Mouse (Mus musculus): ENCODE data around the gene Ddx42. TPM values are rescaled to one million over a fixed set of nuclear protein-coding genes. Genes with fewer than 3 reads are reported as not detected.
"Not testable (repeated sequence)": the region's sequence is repeated elsewhere in the genome, so short reads cannot be mapped to it uniquely, and the experiment has no call there.

Gene Ddx42
- polyA plus RNA-seq, 1 experiment from 2014 or later, result 26.8 TPM

GRCm38 (mm10) chr11:106191716-106192115, 25.0 kb upstream of the Ddx42 start:
- Histone ChIP-seq H3K9ac (peak overlapping the region; percentile 87; the same call in 1 of the 2 replicates), H3K4me2 (peak overlapping the region; percentile 92), H3K27me3 (no peaks in the 10 kb centered on the region), H3K36me3 (peaks cover 5% of the 10 kb centered on the region; the same call in 1 of the 2 replicates), H3K27ac (peak overlapping the region; percentile 95), H3K4me1 (replicated peaks) (peaks cover 29% of the 10 kb centered on the region), H3K4me3 (replicated peaks) (peak overlapping the region; percentile 78), H3K9me3 (replicated peaks) (no peaks in the 10 kb centered on the region)
- no peak for ATAC-seq (ENCODE audit: low read depth)
- no peak for DNase-seq
- WGBS (ENCODE audit: insufficient replicate concordance), result 81% methylated on average over 3 of the region's 3 CpGs

- Histone ChIP-seq H3K9ac (peak overlapping the region; percentile 87), H3K4me2 (peak overlapping the region; percentile 92), H3K27me3 (no peaks in the 10 kb centered on the region), H3K4me3 (replicated peaks) (peak overlapping the region; percentile 78), H3K4me1 (replicated peaks) (peaks cover 29% of the 10 kb centered on the region), H3K9me3 (replicated peaks) (no peaks in the 10 kb centered on the region), H3K27ac (peak overlapping the region; percentile 95), H3K36me3 (peaks cover 9% of the 10 kb centered on the region)
- 31% methylated on average over 5 of the region's 5 CpGs for WGBS (ENCODE audit: insufficient replicate concordance)
- ATAC-seq (ENCODE audit: low read depth) (no peak), DNase-seq (no peak)
Observed at GRCm38 (mm10) chr11:106192241-106192640, 24.5 kb upstream of the Ddx42 start.

GRCm38 (mm10) chr11:106192657-106193370, 23.9 kb upstream of the Ddx42 start:
- Histone ChIP-seq H3K4me2 (peak overlapping the region; percentile 92), H3K36me3 (peaks cover 15% of the 10 kb centered on the region), H3K27me3 (no peaks in the 10 kb centered on the region), H3K9ac (peak overlapping the region; percentile 87), H3K4me3 (replicated peaks) (peak overlapping the region; percentile 78), H3K4me1 (replicated peaks) (peaks cover 30% of the 10 kb centered on the region), H3K27ac (peak overlapping the region; percentile 95), H3K9me3 (replicated peaks) (no peaks in the 10 kb centered on the region)
- ATAC-seq (ENCODE audit: low read depth) (peak; percentile 47), DNase-seq (peak; percentile 15)
- 4% methylated on average over 19 of the region's 19 CpGs for WGBS (ENCODE audit: insufficient replicate concordance)

- Histone ChIP-seq H3K27me3 (no peaks in the 10 kb centered on the region), H3K36me3 (peaks cover 22% of the 10 kb centered on the region), H3K9ac (peak overlapping the region; percentile 87), H3K4me1 (replicated peaks) (peaks cover 37% of the 10 kb centered on the region), H3K9me3 (replicated peaks) (no peaks in the 10 kb centered on the region), H3K4me3 (replicated peaks) (peak overlapping the region; percentile 78), H3K27ac (peak overlapping the region; percentile 95), H3K4me2 (peak overlapping the region; percentile 92)
- WGBS (ENCODE audit: insufficient replicate concordance), result under 1% methylated on average over 44 of the region's 44 CpGs
- DNase-seq (peak; percentile 97), ATAC-seq (ENCODE audit: low read depth) (peak; percentile 97)
Observed at GRCm38 (mm10) chr11:106193371-106194154, 23.2 kb upstream of the Ddx42 start.

GRCm38 (mm10) chr11:106194155-106194541, 22.6 kb upstream of the Ddx42 start:
- Histone ChIP-seq H3K27me3 (no peaks in the 10 kb centered on the region), H3K36me3 (peaks cover 27% of the 10 kb centered on the region), H3K9ac (peak overlapping the region; percentile 76), H3K4me3 (replicated peaks) (peak overlapping the region; percentile 78), H3K4me1 (replicated peaks) (peaks cover 42% of the 10 kb centered on the region), H3K4me2 (peak overlapping the region; percentile 77), H3K27ac (peak overlapping the region; percentile 80), H3K9me3 (replicated peaks) (no peaks in the 10 kb centered on the region)
- WGBS (ENCODE audit: insufficient replicate concordance), result 33% methylated on average over 3 of the region's 3 CpGs
- ATAC-seq (ENCODE audit: low read depth) (no peak), DNase-seq (no peak)

- Histone ChIP-seq H3K27ac (no peak overlapping the region), H3K4me2 (no peak overlapping the region), H3K9ac (0 out of 2 replicates have a peak overlapping the region, but pooled peaks have one; percentile 9), H3K27me3 (no peaks in the 10 kb centered on the region), H3K4me3 (replicated peaks) (no peak overlapping the region), H3K36me3 (peaks cover 30% of the 10 kb centered on the region), H3K4me1 (replicated peaks) (peaks cover 42% of the 10 kb centered on the region), H3K9me3 (replicated peaks) (no peaks in the 10 kb centered on the region)
- DNase-seq, result no peak
- 90% methylated on average over 7 of the region's 7 CpGs for WGBS (ENCODE audit: insufficient replicate concordance)
- no peak for ATAC-seq (ENCODE audit: low read depth)
Observed at GRCm38 (mm10) chr11:106194891-106195290, 21.8 kb upstream of the Ddx42 start.

GRCm38 (mm10) chr11:106195341-106195740, 21.4 kb upstream of the Ddx42 start:
- no peaks in the 10 kb centered on the region for H3K9me3 ChIP-seq (replicated peaks)
- DNase-seq, result no peak
- peaks cover 30% of the 10 kb centered on the region for H3K36me3 ChIP-seq
- H3K27me3 ChIP-seq, result no peaks in the 10 kb centered on the region
- 0 out of 2 replicates have a peak overlapping the region, but pooled peaks have one; percentile 29 for H3K27ac ChIP-seq
- H3K4me3 ChIP-seq (replicated peaks), result no peak overlapping the region
- H3K4me2 ChIP-seq, result no peak overlapping the region
- ATAC-seq (ENCODE audit: low read depth), result no peak
- H3K4me1 ChIP-seq (replicated peaks), result peaks cover 42% of the 10 kb centered on the region
- H3K9ac ChIP-seq, result 0 out of 2 replicates have a peak overlapping the region, but pooled peaks have one; percentile 9

GRCm38 (mm10) chr11:106198277-106198676, 18.4 kb upstream of the Ddx42 start:
- WGBS (ENCODE audit: insufficient replicate concordance), result 36% methylated on average over 4 of the region's 4 CpGs
- H3K4me3 ChIP-seq (replicated peaks), result no peak overlapping the region
- DNase-seq, result no peak
- H3K9me3 ChIP-seq (replicated peaks), result no peaks in the 10 kb centered on the region
- H3K4me1 ChIP-seq (replicated peaks), result peaks cover 46% of the 10 kb centered on the region
- H3K4me2 ChIP-seq, result no peak overlapping the region
- no peak for ATAC-seq (ENCODE audit: low read depth)
- H3K9ac ChIP-seq, result no peak overlapping the region
- H3K36me3 ChIP-seq, result peaks cover 57% of the 10 kb centered on the region
- no peaks in the 10 kb centered on the region for H3K27me3 ChIP-seq
- H3K27ac ChIP-seq, result peak overlapping the region; percentile 41; the same call in 1 of the 2 replicates

GRCm38 (mm10) chr11:106199997-106200396, 16.7 kb upstream of the Ddx42 start:
- WGBS (ENCODE audit: insufficient replicate concordance), result 91% methylated on average over 7 of the region's 7 CpGs
- not testable (repeated sequence) for H3K27ac ChIP-seq; H3K9me3 ChIP-seq (replicated peaks); ATAC-seq (ENCODE audit: low read depth); DNase-seq; H3K27me3 ChIP-seq; H3K4me2 ChIP-seq; H3K9ac ChIP-seq; H3K4me3 ChIP-seq (replicated peaks)
- peaks cover 38% of the 10 kb centered on the region for H3K4me1 ChIP-seq (replicated peaks)
- H3K36me3 ChIP-seq, result peaks cover 72% of the 10 kb centered on the region

GRCm38 (mm10) chr11:106200756-106201155, 16.0 kb upstream of the Ddx42 start:
- Histone ChIP-seq H3K27ac (peak overlapping the region; percentile 6; the same call in 1 of the 2 replicates), H3K36me3 (peaks cover 80% of the 10 kb centered on the region), H3K4me1 (replicated peaks) (peaks cover 37% of the 10 kb centered on the region), H3K4me3 (replicated peaks) (no peak overlapping the region), H3K27me3 (no peaks in the 10 kb centered on the region), H3K4me2 (0 out of 2 replicates have a peak overlapping the region, but pooled peaks have one; percentile 4), H3K9ac (no peak overlapping the region), H3K9me3 (replicated peaks) (no peaks in the 10 kb centered on the region)
- no peak for ATAC-seq (ENCODE audit: low read depth)
- 48% methylated on average over 6 of the region's 6 CpGs for WGBS (ENCODE audit: insufficient replicate concordance)
- DNase-seq, result no peak
